Mouse (Mus musculus): ENCODE results near the gene Olfr365. TPM values are rescaled to one million over a fixed set of nuclear protein-coding genes. Genes with fewer than 3 reads are reported as not detected.

Gene Olfr365
- polyA plus RNA-seq (2015; fragmentation: Nextera tagmentation; extraction: Ambion mirVana), result not detected in 2 replicates

DNA sequence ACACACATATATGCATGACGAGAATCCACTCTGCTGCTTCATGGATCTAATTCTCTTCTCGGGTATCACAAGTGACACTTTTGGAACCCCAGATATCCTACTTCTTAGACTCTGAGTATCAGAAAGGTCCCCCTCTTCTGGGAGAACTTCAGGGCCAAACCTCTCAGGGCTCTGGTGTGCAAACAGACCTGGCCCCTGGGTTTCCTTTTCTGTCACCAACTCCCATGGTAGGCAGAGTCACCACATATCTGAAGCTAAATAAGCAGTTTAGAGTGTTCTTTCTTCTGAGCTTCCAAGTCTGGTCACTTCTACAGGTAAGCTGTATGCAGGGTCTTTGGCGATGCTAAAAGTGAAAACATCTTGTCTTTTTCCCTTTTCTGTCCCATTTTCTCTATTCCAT, at the start of gene Olfr365:
Olfr365 (plus strand) TSS at position 301 of the 400 bp plus-strand sequence.
- H3K4me3 ChIP-seq (ENCODE audit: low read length), result no peak within 1 kb of the TSS
- ATAC-seq, result no peak
- no peaks in the 10 kb centered on the region for H3K9me3 ChIP-seq (ENCODE audit: control insufficient read depth, low read length)
- no peaks in the 10 kb centered on the region for H3K4me1 ChIP-seq (ENCODE audit: control insufficient read depth, insufficient read depth, low read length)
- H3K4me2 ChIP-seq (ENCODE audit: low read depth, low read length), result no peak within 1 kb of the TSS
- no peak within 1 kb of the TSS for H3K9ac ChIP-seq (ENCODE audit: low read depth, low read length)
- H3K27ac ChIP-seq (ENCODE audit: low read length), result no peak within 1 kb of the TSS
- WGBS, result 71% methylated on average over 3 of the region's 3 CpGs
- no peaks in the 10 kb centered on the region for H3K27me3 ChIP-seq (replicated peaks; ENCODE audit: control insufficient read depth, insufficient read depth, low read length)
- H3K36me3 ChIP-seq (ENCODE audit: control insufficient read depth, insufficient read depth, low read length), result no peaks in the 10 kb centered on the region

DNA sequence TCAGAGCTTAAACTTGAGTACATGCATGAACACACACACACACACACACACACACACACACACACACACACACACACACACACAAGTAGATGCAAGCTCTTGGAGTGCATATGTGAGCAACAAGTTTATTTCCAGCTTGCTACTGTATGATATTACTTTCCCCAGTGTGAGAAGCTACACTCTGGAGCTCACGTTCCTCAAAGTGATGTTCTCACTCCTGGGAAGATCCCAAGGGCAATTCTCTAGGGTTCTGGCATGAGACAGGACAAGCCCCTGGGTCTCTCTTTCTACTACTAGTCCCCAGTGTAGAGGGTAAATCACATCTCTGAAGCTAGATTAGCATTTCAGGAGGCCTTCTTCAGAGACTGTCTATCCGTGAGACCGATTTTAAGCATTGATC, 49.0 kb upstream of the Olfr365 start, which contains the start of gene Olfr364-ps1:
Olfr364-ps1 (plus strand) TSS at position 301 of the 400 bp plus-strand sequence.
- ATAC-seq, result no peak
- WGBS, result 80% methylated on average over 3 of the region's 3 CpGs
- no peaks in the 10 kb centered on the region for H3K9me3 ChIP-seq (ENCODE audit: control insufficient read depth, low read length)

DNA sequence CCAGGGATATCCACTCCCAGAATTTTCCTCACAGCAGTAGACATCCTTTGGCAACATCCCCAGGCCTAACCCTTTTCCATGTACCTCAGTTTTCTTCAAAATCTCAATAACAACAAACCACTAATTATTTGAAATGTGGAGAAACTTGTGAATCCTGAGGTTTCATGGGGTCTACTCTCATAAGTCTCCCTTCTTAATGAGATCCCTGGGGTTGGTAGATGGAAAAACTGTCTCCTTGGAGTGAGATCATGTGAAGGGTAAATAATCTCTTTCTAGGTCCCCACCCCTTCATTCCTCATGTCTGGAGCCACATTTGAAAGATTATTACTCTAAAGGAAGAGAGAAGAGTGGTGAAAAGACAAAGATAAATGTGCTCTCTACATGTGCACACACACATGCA, 23.3 kb downstream of the Olfr365 start, which contains the start of gene Olfr366:
Olfr366 (plus strand) TSS at position 301 of the 400 bp plus-strand sequence.
- no peaks in the 10 kb centered on the region for H3K4me1 ChIP-seq (ENCODE audit: control insufficient read depth, insufficient read depth, low read length)
- H3K9me3 ChIP-seq (ENCODE audit: control insufficient read depth, low read length), result no peaks in the 10 kb centered on the region
- no peaks in the 10 kb centered on the region for H3K36me3 ChIP-seq (ENCODE audit: control insufficient read depth, insufficient read depth, low read length)
- H3K27ac ChIP-seq (ENCODE audit: low read length), result no peak within 1 kb of the TSS
- no peak within 1 kb of the TSS for H3K4me2 ChIP-seq (ENCODE audit: low read depth, low read length)
- ATAC-seq, result no peak
- no peak within 1 kb of the TSS for H3K4me3 ChIP-seq (ENCODE audit: low read length)
- no peaks in the 10 kb centered on the region for H3K27me3 ChIP-seq (replicated peaks; ENCODE audit: control insufficient read depth, insufficient read depth, low read length)
- no peak within 1 kb of the TSS for H3K9ac ChIP-seq (ENCODE audit: low read depth, low read length)

More for the DNA sequence above, 49.0 kb upstream of the Olfr365 start, which contains the start of gene Olfr364-ps1:
- Histone ChIP-seq H3K4me1 (ENCODE audit: control insufficient read depth, insufficient read depth, low read length) (no peaks in the 10 kb centered on the region), H3K36me3 (ENCODE audit: control insufficient read depth, insufficient read depth, low read length) (no peaks in the 10 kb centered on the region), H3K4me3 (ENCODE audit: low read length) (no peak within 1 kb of the TSS), H3K9ac (ENCODE audit: low read depth, low read length) (no peak within 1 kb of the TSS), H3K27ac (ENCODE audit: low read length) (no peak within 1 kb of the TSS), H3K27me3 (replicated peaks; ENCODE audit: control insufficient read depth, insufficient read depth, low read length) (no peaks in the 10 kb centered on the region), H3K4me2 (ENCODE audit: low read depth, low read length) (no peak within 1 kb of the TSS)

Other genes starting within 250 kb of the Olfr365 start
- not detected in 2 replicates for gene Olfr357, start 194.4 kb upstream of the Olfr365 start, polyA plus RNA-seq (2015; fragmentation: Nextera tagmentation; extraction: Ambion mirVana)
- gene Olfr358, start 178.9 kb upstream of the Olfr365 start, polyA plus RNA-seq (2015; fragmentation: Nextera tagmentation; extraction: Ambion mirVana), result not detected in 2 replicates
- gene Olfr360, start 122.5 kb upstream of the Olfr365 start, polyA plus RNA-seq (2015; fragmentation: Nextera tagmentation; extraction: Ambion mirVana), result not detected in 2 replicates
- gene Olfr361, start 98.9 kb upstream of the Olfr365 start, polyA plus RNA-seq (2015; fragmentation: Nextera tagmentation; extraction: Ambion mirVana), result not detected in 2 replicates
- gene Olfr362, start 70.3 kb upstream of the Olfr365 start, polyA plus RNA-seq (2015; fragmentation: Nextera tagmentation; extraction: Ambion mirVana), result not detected in 2 replicates
- not detected in 2 replicates for gene Olfr364-ps1, start 48.9 kb upstream of the Olfr365 start, polyA plus RNA-seq (2015; fragmentation: Nextera tagmentation; extraction: Ambion mirVana)
- not detected in 2 replicates for gene Olfr366, start 23.4 kb downstream of the Olfr365 start, polyA plus RNA-seq (2015; fragmentation: Nextera tagmentation; extraction: Ambion mirVana)
- gene Olfr368, start 138.3 kb downstream of the Olfr365 start, polyA plus RNA-seq (2015; fragmentation: Nextera tagmentation; extraction: Ambion mirVana), result not detected in 2 replicates
- gene Pdcl, start 171.1 kb downstream of the Olfr365 start, polyA plus RNA-seq (2015; fragmentation: Nextera tagmentation; extraction: Ambion mirVana), result 30.1 and 30.6 TPM in 2 replicates
- 8.3 and 8.6 TPM in 2 replicates for gene Rc3h2, start 234.7 kb downstream of the Olfr365 start, polyA plus RNA-seq (2015; fragmentation: Nextera tagmentation; extraction: Ambion mirVana)

Data from intestine, embryonic 16.5 days (tissue).